Mouse (Mus musculus) kidney, adult 2 months (tissue): ENCODE data around the gene Gpr146. TPM values are rescaled to one million over a fixed set of nuclear protein-coding genes. Genes with fewer than 3 reads are reported as not detected.

Source experiments
- DNase-seq: peaks from one replicate; pipeline ENCODE4 v3.0.0; 2021
- H3K27ac ChIP-seq: fragments of 200-500 bp; 2 replicates; pipeline ENCODE4 v1.5.1; 2012; ENCODE audit warnings: low read depth, low read length, control low read depth, inconsistent platforms; ENCODE audit not compliant: insufficient read depth
- H3K27me3 ChIP-seq: fragments of 200-500 bp; replicated peaks from 2 replicates; pipeline ENCODE4 v1.6.1; 2012; ENCODE audit warnings: mild to moderate bottlenecking, moderate library complexity, low read length, inconsistent platforms; ENCODE audit not compliant: control insufficient read depth, insufficient read depth
- H3K36me3 ChIP-seq: fragments of 200-500 bp; 2 replicates; pipeline ENCODE4 v1.6.1; 2012; ENCODE audit warnings: mild to moderate bottlenecking, moderate library complexity, low read length, inconsistent platforms; ENCODE audit not compliant: control insufficient read depth, insufficient read depth
- H3K4me1 ChIP-seq: fragments of 200-500 bp; 2 replicates; pipeline ENCODE4 v1.6.1; 2011; ENCODE audit warnings: low read length; ENCODE audit not compliant: control insufficient read depth, insufficient read depth
- H3K4me3 ChIP-seq: fragments of 200-500 bp; 2 replicates; pipeline ENCODE4 v1.5.1; 2011; ENCODE audit warnings: mild to moderate bottlenecking, low read depth, low read length, control low read depth; ENCODE audit not compliant: insufficient read depth
- CTCF ChIP-seq: fragments of 200-500 bp; conservative IDR thresholded peaks from 2 replicates; pipeline ENCODE4 v1.5.1; 2011; ENCODE audit warnings: low read depth, mild to moderate bottlenecking, control low read depth, low read length, moderate library complexity, mixed read lengths; ENCODE audit not compliant: insufficient read depth, insufficient read length
- POLR2A ChIP-seq: fragments of 200-500 bp; IDR thresholded peaks from one replicate; pipeline ENCODE4 v1.6.1; 2011; ENCODE audit warnings: low read depth, low read length, control low read depth
- WGBS: fragments of 180-500 bp; shearing (Covaris S2); methylation state at CpG from one replicate; pipeline ENCODE4 v1.1.7; 2018; 5-methylcytosine and 5-hydroxymethylcytosine counted together
- polyA plus RNA-seq: library from polyadenylated mRNA; depleted of rRNA; stranded (reverse); fragments of >200 nt; gene quantifications from 2 replicates; pipeline ENCODE4 v1.2.3, GENCODE M21; 2012

Gene Gpr146
- polyA plus RNA-seq, 1 experiment, result 39.1 TPM

DNA sequence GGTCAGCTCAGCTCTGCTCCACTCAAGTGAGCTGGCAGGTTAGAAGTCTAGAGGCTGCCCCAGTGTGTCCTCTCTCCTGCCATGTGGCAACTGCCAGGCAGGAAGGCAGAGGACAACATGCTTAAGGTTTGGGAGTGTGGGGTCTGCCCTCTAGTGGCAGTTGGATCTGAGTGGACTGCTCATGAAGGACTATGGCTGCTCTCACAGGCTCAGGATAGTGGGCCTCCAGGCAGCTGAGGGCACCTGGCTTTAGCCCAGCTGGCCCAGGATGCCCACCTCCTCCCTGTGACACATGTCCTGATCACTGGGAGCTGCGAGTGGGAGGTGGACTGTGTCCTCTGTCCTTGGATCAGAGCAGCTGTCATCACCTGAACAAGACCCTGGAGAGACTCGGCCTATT is 18.8 kb upstream of the Gpr146 start:
- TF ChIP-seq CTCF, result peak; percentile 81
- no peak for TF ChIP-seq POLR2A
- no peak overlapping the region for H3K27ac ChIP-seq

DNA sequence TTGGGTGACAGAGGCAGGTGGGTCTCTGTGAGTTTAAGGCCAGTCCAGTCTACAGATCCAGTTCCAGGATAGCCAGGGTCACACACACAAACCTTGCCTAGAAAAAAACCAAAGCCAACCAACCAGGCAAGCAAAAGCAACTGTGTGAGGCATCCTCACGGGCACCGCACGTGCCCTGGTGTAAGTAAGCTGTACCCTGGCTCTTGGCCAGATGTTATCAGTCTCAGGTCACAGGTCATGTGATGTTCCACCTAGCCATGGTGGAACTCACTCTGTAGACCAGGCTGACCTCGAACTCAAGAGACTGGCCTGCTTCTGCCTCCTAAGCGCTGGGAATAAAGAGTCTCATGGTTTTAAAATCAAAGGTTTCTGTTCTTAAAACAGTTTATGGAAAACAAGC is 18.3 kb upstream of the Gpr146 start:
- Histone ChIP-seq H3K4me1 (no peaks in the 10 kb centered on the region; the same call in 1 of the 2 replicates), H3K36me3 (no peaks in the 10 kb centered on the region), H3K27me3 (no peaks in the 10 kb centered on the region), H3K27ac (no peak overlapping the region), H3K4me3 (no peak overlapping the region)
- no peak for TF ChIP-seq POLR2A
- TF ChIP-seq CTCF, result no peak
- no peak for DNase-seq
- 80% methylated on average over 5 of the region's 5 CpGs for WGBS

More for the DNA sequence above, 18.8 kb upstream of the Gpr146 start:
- Histone ChIP-seq H3K27me3 (no peaks in the 10 kb centered on the region), H3K4me3 (no peak overlapping the region), H3K4me1 (no peaks in the 10 kb centered on the region), H3K36me3 (no peaks in the 10 kb centered on the region)
- DNase-seq, result peak; percentile 75
- 66% methylated on average over 2 of the region's 2 CpGs for WGBS

DNA sequence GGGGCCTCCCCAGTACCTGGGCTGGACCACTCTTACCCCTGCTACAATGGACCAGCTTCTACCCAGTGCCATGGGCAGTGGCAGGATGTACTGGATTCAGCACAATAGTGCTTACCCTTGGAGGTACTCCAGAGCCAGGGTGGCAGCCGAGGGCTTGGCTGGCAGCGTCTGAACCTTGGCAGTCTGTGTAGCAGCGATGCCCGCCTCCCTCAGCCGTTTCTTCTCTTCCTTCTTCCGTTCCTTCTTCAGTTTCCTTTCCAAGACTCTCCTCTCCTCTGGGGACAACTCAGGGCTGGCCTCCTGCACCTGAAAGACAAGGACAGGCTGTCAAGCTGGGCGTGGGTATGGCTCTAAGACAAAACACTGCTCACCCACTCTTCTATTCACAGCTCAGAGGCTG is 13.6 kb upstream of the Gpr146 start:
- Histone ChIP-seq H3K4me3 (no peak overlapping the region), H3K36me3 (no peaks in the 10 kb centered on the region), H3K27ac (no peak overlapping the region), H3K4me1 (peaks cover 19% of the 10 kb centered on the region), H3K27me3 (no peaks in the 10 kb centered on the region)
- WGBS, result 46% methylated on average over 7 of the region's 7 CpGs
- peak; percentile 12 for DNase-seq
- no peak for TF ChIP-seq POLR2A
- no peak for TF ChIP-seq CTCF

DNA sequence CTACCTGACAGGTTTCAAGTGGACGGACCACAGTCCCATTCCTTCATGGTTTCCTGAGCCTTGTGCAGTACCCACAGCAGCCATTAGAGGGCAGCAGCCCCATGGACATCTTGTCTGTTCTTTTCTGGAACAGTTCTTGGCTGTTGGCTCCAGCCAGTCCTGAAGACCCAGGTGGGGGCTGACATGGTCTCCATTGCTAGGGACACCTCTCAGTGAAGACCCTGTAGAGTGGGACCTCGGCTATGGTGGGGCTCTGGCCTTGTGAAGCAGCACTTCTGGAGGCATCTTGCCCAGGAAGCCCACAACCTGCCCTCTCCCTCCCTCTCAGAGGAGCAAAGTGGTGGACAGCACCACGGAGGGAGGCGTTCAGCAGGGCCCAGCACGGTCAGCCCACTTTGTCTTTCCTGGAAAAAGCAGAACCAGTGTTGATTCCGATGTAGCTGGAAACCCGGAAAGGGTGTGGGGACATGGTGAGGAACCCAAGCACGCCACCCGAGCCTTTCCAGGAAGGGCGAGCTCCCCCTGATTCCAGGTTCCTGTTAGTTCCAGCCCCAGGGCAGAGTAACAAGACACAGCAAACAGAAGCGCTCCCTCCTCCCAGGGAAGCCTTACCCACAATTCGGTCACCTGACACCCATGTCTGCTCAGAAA is 13.1 kb upstream of the Gpr146 start:
- DNase-seq, result peak; percentile 95
- peaks cover 22% of the 10 kb centered on the region for H3K4me1 ChIP-seq
- 8% methylated on average over 12 of the region's 12 CpGs for WGBS
- H3K4me3 ChIP-seq, result no peak overlapping the region
- peak overlapping the region; percentile 60 for H3K27ac ChIP-seq
- TF ChIP-seq CTCF (peak; percentile 99), POLR2A (no peak)
- H3K27me3 ChIP-seq, result no peaks in the 10 kb centered on the region
- no peaks in the 10 kb centered on the region for H3K36me3 ChIP-seq

DNA sequence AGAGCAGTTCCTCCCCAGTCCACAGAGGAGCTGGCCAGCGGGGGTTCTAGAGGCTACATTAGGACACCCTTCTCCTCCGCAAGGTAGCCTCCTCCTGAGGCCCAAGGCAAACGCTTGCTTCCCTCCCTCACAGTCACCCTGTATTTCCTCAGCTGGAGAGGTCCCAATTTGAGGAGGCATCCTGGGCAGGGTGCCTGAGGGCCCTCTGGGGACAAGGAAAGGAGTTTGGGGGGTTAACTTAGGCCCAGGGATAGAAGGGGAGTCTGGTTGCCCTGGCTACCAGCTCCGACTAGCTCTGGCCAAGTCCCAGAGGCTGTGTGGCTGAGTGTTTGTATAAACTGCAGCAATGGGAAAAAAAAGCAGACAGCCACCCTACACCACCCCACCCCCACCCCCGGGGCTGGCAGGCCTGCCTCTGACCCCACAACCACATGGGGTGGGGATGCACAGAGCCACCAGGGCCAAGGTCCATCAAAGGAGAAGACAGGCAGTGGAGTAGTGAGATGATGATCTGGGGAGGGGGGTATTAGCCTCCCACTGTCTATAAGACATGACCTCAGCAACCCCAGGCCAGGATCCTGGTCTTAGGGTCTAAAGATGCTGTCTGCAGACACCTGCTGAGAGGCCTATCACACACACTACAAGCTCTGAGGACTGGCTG is 12.5 kb upstream of the Gpr146 start:
- Histone ChIP-seq H3K4me1 (peaks cover 28% of the 10 kb centered on the region), H3K4me3 (no peak overlapping the region), H3K36me3 (no peaks in the 10 kb centered on the region), H3K27ac (peak overlapping the region; percentile 60), H3K27me3 (no peaks in the 10 kb centered on the region)
- TF ChIP-seq POLR2A, result no peak
- no peak for TF ChIP-seq CTCF
- DNase-seq, result peak; percentile 21
- 11% methylated on average over 5 of the region's 5 CpGs for WGBS

DNA sequence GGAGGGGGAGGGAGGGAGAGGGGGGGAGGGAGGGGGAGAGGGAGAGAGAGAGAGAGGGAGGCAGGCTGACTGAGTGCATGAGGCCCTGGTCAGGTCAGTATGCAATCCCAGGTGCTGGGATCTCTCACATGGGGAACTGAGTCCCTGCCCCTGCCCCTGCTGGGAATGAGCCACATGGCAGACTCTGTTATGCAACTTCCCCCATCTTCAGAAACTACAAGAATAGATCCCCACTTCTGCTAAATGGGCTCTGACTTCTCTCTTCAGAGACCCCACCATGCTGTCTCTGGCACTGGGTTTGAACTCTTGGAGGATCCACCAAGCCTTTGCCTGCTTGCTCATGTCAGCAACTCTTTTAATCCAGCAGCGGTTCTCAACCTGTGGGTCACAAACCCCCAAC is 11.7 kb upstream of the Gpr146 start:
- peak; percentile 34 for DNase-seq
- H3K36me3 ChIP-seq, result no peaks in the 10 kb centered on the region
- no peak overlapping the region for H3K27ac ChIP-seq
- no peaks in the 10 kb centered on the region for H3K27me3 ChIP-seq
- WGBS, result 81% methylated on average over 1 of the region's 1 CpGs
- no peak for TF ChIP-seq POLR2A
- TF ChIP-seq CTCF, result no peak
- H3K4me3 ChIP-seq, result no peak overlapping the region
- peaks cover 35% of the 10 kb centered on the region for H3K4me1 ChIP-seq

DNA sequence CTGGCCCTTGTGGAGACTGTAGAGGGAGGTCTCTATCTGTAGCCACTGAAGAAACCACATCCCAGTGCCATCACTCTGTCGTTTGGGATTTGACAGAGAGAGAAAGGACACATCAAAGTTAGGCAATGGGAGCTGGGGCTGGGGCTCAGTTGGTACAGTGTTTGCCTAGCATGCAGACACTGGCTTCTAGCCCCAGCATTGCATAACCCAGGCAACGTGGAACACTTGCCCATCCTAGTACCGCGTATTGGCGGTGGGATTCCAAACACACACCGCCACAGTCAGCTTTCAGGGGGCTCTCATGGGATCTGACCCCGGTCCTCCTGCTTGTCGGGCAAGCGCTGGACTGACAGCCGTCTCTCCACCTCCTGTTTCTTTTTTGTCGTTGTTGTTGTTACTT is 11.0 kb upstream of the Gpr146 start:
- Histone ChIP-seq H3K4me3 (no peak overlapping the region), H3K4me1 (peaks cover 40% of the 10 kb centered on the region), H3K27me3 (no peaks in the 10 kb centered on the region), H3K27ac (no peak overlapping the region), H3K36me3 (no peaks in the 10 kb centered on the region)
- 82% methylated on average over 11 of the region's 11 CpGs for WGBS
- DNase-seq, result no peak
- no peak for TF ChIP-seq POLR2A
- no peak for TF ChIP-seq CTCF
